Mouse (Mus musculus): Measurements from ENCODE around the gene Adamts20.
A peak's percentile ranks its signal among the peaks of the same experiment; 100 is the strongest.

The Adamts20 gene

DNA sequence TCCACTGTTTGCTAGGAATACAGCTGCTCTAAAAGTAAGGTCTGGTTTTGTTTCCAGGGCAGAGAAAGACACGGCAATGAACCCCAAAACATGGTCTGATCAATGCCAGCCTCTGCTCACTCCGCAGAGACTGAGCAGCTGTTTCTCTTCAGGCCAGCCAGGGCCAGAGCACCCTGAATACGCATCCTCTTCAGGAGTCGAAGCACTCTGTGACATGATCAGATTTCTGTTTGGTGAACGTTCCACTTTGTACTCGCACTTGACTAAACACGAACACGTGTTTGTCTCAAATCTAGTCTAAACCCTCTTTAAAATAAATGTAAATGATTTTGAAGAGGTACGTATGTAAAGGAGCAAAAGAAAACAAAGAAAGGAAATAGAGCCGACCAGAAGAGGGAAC is 130.6 kb downstream of the Adamts20 start:
- no peak for DNase-seq

DNA sequence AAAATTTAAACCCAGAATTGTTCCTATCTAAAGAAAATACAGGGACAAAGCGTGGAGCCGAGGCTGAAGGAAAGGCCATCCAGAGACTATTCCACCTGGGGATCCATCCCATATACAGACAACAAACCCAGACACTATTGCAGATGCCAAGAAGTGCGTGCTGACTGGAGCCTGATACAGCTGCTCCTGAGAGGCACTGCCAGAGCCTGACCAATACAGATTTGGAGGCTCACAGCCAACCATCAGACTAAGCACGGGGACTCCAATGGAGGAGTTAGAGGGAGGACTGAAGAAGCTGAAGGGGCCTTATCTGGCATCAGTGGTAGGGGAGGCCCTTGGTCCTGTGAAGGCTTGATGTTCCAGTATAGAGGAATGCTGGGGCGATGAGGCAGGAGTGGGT is 138.6 kb downstream of the Adamts20 start:
- DNase-seq, result no peak

DNA sequence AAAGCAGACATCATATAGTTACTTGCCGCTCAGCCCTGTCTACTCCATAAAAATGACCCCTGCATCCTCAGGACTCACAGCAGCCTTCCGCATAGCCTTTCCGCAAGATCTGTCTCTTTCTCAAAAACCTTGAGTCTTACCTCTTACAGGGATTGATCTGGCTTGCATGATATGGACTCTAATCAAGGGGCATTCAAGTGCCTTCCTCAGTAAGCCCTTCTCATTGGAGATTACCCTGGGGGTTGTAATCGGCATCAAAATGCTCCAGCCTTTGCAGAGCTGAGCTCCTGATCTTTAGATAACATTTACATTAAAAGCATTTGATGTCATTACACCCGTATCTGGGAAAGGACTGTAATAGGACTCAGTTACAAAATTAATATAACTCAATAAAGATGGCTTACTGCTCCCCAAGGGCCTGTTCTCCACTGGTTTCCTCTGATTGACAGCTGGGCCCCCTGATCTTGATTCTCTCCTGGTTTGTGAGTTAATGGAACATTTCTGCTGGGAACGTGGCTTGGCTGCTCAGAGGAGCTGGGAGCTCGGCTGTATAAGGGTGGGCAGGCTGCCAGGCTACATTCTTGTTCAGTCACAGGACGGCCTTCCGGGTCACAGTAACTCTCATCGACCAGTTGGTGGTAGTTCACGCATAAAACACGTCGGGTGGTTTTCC is 139.6 kb downstream of the Adamts20 start:
- DNase-seq, result peak; percentile 15 to 18

DNA sequence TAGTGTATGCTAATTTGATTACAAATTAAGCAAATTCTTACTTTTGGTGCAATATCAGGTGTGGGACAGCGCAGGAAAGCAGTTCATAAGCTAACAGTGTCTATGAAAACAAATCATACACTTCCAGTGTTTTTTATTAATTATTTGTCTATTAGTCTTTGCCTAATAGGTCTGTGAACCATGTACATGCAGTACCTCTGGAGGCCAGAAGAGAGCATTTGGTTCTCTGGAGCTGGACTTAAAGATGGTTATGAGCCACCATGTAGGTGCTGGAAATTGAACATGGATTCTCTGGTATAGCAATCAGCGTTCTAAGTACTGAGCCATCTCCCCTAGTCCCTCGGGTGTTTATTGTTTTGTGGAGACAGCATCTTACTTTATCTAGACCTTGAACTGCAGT is 149.0 kb downstream of the Adamts20 start:
- no peak for DNase-seq

DNA sequence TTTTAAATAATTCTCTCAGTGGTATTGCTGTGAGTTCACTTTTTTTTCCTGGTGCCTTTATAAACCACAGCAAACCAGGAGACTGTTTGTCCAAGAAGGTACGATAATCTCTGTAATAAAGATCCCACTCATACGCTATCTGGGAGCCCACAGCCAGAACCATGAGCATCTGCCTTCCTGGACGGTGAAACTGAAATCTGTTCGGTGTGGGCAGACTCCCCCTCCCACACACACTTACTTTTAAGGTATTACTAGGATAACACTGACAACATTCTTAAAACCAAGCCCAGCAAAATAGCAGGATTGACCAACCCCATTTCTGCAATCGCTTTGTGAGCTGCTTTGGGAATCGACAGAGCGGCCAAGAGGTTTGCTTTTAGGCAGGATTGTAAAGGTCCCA is 155.5 kb downstream of the Adamts20 start:
- DNase-seq, result no peak

DNA sequence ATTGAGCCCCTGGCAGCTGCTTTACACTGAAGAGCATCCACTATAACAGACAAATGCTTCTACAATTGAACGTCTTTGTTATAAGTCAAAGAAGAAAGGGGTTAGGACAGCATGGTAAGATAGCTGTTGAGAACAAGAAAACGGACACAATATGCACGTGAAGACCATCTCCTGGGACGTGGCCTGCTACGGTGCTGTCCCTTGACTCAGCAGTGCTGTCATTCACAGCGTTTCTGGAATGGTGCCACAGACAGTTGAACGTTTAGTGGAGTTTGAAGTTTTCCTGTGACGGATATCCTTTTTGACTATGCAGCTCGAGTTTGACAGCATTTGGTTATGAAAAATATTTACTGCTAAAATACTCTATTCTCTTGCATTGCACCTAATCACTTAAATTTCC is 157.3 kb downstream of the Adamts20 start:
- no peak for DNase-seq

DNA sequence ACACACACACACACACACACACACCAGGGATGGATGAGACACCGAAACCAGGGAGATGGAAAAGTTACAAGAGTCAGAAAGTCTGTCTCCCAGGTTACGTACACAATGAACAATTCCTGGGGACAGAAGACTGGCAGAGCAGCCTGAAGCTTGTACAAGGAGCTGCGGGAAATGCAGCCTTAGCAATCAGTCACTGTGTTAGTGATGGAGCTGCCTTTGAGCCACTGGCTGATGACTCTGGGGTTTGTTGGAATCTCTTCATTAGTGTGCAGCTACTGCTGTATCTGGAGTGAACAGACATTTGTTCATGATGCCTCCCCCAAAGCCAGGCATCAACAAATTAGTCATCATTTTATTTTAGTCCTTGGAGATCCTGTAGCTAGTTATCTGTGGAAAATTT is 162.1 kb downstream of the Adamts20 start:
- DNase-seq, result no peak

DNA sequence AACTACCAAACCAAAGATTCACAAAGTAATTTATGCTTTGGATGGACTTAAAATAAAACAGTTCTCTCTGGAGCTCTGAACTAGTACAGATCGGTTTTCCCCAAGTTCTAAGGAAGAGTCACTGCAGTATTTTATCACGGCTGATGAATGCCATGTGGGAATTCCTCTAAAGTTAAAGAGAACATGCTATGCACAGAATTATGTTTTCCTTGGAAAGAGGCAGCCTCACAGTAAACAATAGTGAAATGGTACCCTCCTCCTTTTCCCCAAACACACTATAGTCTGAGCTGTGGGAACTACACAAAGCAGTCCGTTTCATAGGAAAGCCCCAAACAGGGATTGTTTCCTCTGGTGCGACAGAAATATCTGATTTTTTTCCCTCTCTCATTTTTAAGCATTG is 171.1 kb downstream of the Adamts20 start:
- DNase-seq, result no peak

DNA sequence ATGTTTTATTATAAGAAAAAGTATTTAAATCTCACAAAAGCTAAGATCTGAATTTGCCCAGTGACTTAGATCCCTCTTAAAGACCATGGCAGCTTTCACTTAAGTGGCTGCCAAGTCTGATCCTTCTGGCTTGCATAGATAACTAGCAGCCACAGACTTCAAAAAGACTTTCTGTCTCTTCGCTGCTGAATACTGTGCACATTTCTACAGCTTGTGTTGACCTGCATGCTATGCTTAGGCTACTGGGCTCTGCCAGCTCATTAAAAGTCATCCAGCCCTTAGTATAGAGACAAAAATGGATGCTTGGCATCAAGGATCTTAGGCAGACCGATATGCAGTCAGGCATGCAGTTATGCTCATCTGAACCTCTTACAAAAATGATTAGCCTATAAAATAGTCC is 177.2 kb downstream of the Adamts20 start:
- no peak for DNase-seq

DNA sequence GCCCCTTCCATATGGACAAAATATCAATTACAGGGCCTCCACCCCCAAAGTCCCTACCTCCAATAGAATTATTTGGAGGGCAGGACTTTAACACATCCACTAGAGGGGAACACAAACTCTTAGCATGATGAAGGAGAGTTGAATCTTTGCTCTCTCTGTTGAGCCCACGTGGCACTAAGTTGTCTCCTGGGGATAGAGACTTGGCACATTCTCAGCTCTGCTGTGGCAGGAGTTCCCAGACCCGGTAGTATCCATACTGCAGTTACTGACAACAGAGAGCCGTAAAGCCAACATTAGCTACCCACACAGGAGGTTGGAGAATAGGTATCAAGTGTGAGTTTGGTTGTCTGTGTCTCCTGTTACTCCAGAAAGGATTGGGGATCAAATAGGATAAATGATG is 177.7 kb downstream of the Adamts20 start:
- no peak for DNase-seq

DNA sequence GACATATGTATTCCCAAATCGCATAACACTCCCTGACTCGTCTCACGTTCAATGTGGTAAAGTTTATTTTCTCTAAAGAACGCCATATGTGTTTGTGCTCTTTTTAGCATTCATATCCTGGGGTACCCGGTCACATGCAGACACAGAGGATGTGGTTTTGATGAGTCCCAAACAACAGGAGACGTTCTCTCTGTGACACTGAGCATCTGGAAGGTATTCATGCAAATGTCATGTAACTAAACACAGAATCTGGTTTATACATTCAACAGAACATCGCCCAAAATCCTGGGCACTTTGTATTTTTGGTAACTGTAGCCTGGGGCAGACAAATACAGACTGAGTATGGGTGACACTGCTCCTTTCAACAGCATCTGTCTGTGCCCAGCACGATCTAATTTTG is 188.8 kb downstream of the Adamts20 start:
- no peak for DNase-seq

DNA sequence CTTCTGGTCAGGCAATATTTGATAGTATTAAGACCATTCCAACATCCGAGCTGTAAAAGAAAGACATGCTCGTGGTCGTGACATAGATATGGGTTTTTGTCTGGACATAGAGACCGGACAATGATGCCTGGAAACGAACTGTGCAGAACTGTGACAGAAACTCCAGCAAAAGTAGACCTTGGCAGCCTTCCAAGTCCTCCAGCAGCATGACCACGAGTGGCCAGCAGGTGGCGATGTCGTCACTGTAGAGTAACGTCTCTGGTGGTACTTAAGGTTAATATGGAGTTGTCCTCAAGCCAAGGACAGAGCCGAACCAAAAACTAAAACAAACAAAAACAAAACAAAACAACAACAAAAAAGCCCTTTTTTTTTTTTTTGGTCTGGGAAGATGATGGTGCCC is 199.6 kb downstream of the Adamts20 start:
- peak; percentile 74 to 88 for DNase-seq

DNA sequence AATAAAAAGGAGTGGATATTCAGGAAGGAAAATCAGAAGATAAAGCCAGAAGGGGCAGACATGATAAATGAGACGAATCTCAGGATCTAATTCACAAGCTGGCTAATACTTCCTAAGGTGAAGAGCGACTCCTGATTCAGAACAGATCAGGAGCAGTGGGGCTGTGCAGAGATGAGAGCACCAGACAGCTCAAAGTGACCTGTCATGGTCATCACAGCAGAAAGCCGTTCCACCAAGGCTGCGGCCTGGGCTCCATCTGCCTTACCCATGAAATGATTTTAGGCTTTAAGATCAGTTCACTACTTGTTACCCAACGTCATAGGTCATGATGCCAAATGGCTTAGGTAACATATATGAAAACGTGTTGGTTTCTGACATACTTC is 200.7 kb downstream of the Adamts20 start:
- no peak for DNase-seq

DNA sequence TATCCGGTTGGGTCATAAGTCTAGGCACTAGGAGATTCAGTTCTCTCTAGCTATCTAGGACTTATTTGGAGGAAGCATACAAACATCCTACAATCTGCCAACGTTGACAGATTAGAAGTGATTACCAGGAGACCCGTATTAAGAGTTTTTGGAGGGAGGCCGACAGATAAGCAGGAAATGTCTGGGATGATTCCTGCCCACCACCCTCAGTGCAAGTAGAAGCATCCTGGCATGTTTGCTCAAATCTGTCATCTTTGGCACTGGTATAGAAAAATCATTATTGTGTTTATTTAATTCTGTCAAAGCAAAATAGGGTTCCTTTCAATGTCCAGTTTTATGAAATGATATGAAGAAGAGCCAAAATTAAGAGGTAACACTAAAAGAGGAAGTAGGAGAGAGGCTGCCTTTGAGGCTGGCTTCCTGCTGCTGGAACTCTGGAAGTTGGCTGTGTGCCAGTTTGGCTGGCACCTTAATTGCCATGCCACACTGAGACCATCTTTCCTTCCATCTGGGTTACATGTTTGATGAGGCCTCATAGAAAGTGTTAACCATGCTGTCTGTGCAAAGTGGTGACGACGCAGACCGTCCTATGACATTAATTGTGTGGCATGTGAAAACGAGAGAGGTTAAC is 201.2 kb downstream of the Adamts20 start:
- peak; percentile 32 to 44 for DNase-seq

DNA sequence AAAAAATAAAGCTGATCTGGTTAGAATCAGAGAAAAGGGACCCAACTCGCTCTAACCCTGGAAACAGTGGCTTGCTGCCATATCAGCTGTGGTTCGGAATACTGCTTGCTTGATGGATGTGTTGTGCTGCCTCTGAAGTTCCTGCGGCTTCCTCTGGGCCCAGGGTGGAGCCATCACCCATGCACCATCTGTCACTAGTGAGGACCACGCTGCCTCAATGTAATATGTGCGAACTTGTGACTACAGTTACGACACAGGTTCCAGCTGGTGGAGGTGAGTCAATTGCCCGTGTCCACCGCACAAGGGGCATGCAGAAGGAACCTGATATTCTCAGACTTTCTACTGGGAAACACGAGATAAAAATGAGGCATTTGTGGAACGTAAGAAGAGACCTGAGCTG is 202.0 kb downstream of the Adamts20 start:
- no peak for DNase-seq

DNA sequence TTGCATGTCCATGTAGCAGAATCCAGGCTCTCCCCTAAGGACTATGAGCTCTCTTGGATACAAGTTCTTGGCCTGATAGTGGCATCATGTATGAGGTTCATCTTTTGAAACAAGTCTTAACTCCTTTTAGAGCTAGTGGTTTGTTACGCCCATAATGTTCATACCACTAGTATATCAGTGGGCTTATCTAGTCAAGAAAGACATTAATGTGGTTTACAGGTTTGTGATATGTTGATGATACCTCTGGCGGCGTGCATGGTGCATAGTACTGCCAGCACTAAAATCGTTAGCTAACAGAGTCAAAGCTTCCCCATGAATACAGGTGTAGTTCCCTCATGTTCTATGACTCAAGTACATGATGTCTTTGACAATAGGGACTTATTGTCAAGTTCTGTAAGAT is 205.7 kb downstream of the Adamts20 start:
- DNase-seq, result no peak

DNA sequence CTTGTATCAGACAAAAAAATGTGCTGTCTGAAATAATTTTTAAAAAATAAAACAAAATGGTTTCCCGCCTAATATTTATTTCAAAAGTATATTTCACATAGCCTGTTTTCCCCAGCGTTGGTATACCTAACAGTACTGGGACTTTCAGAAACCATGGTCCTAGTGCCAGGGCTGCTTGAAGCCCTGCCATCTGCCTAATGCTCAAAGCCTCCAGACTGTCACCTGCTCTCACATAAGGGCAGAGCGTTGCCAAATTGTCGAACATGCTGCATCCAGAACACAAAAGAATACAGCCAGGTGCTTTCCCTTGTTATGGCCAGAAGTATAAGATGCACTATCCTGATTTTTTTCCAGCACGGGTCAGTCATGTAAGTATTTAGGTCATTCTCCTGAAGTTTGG is 209.7 kb downstream of the Adamts20 start:
- DNase-seq, result peak; percentile 69 to 70

DNA sequence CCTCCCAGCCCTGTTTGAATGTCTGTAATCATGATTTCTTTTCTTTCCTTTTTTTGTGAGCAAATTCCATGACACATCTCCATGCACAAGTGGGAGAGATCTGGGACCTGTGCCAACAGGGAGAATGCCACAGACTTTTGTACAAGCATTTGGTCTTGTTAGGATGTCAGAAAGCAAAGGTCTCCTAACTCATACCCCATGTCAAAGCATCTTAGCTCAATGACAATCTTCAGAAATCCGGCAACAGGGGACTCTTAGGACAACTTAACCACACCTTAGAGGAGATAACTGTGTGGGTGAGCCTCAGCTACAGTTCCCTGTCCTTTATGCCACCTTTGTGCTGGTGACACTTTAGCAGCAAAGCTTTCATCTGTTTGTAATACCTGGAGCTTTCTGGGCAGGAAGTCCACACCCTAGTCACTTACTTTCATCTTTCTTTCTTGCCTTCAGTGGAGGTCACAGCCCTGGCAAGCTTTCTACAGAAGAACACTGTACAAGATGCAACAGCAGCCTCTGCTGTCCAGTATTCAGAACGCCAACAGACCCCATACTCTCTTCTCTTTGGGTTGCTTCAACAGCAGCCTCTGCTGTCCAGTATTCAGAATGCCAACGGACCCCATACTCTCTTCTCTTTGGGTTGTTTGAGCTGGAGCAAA is 210.2 kb downstream of the Adamts20 start:
- peak in 1 of 2 experiments; percentile 16 for DNase-seq

DNA sequence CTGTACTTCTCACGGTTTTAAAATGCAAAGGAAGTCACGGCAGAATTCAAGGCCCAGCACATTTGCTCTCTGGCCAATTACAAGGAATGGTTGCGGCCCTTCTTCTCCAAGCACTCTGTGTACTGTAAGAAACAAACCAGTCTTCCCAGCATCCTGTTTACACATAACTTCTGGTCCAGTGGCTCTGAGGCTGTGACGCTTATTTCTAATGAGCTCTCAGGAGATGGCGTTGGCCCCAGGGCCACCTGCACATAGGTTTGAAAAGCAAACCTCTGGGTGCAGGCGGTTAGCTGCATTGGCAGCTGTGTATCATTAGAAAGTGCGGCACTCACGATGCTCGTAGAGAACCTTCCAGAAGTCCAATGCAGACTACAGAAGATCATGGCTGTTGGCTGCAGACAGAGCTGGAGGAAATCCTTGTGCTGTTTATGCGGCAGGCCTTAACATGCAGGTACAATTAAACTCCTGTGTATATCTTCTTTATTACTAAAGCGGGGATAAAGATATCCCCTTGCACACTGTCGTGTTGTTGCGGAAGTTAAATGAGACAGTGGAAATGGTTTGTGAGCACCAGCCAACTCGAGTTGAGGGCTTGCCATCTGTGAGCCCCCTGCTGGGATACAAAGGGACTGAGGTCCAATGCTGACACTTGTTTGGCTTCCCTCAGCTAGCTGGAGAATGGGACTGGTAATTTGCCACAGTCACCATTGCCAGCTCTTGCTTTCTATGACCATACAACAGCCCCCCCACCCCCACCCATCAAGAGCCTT is 210.9 kb downstream of the Adamts20 start:
- peak; percentile 86 to 87 for DNase-seq

DNA sequence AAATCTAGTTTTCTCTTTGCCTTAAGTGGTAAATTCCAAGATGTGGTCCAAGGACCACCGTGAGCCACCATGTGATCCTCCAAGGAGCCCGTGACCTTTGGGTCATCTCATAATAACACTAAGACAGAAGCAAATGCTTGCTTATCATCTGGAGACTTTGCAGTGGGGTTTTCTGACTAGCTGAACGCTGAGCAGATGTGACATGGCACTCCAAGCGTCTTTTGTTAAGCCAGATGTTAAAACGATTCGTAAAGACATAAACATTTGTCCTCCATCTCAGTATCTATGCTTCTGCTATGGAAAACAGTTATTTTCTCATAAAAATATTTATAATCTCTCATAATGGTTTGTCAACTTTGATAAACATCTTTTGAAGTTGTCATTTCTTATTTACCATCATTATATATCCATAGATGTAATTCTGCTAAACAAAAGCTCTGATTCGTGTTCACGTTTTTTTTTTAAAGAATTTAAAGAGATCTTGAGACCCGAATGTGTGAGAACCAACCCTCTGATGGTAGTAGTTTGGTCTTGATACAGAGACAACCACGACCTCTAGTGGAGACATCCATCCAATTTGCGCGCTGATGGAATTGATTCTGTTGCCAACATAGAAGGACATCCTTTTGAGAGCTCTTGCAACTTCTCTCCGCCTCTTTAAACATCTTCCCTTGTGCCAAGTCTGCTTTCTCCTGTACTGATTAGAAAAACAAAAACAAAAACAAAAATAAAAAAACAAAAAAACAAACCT is 212.1 kb downstream of the Adamts20 start:
- DNase-seq, result peak in 1 of 2 experiments; percentile 12

DNA sequence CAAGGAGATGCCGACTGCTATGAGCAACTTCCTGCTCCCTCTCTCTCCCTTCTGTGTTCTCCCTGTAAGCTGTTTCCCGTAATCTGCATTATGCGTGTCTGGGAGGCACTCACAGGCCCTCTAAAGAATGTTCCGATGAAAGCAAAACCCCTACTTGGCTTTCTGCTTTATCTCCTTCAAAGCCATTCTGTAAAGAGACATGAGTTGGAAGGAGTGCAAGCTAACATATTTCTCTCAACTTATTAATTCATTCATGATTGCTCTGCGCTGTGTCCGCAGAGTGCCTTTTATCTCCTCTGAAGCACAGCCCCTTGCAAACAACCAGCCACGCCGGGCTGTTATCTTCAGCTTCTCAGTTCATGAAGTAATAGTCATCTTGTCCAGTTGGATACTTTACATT is 215.5 kb downstream of the Adamts20 start:
- DNase-seq, result no peak

DNA sequence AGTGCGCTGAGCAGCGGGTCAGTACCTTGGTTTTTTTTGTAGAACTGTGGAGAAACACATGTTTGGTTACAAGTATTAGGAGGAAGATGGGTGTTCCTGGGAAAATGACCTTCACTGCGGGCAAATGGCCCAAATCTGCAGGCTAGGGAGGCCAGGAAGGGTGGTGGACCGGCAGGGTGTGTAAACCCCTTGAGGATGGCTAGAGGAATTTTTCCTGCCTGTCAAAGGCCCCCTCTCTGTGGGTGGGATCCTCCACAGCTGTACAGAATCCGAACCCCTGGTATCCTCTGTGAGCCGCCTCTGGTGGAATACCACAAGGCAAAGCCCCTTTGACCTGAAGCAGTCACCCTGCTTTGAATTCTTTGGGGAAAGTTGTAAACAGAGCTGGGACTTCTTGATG is 216.8 kb downstream of the Adamts20 start:
- DNase-seq, result no peak

DNA sequence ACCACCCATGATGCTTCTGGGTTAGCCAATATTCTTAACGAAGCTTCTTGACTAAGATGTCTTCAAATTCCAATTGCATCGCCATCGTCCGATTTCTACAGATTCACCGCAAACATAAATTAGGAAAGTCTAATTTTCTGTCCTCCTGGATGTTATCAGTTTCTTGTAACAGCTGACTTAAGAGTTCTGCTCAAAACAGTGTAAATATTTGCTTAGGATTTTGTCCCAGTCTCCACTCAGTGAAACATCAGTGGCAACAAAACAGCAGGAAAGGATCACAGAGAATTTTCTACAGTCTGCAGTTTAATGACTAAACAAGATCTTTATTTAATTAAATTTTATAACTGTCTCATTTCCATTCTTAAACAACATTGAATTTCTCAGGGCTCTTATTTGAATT is 218.5 kb downstream of the Adamts20 start:
- DNase-seq, result no peak
